ENCODE assay signal across 21 mouse cellular contexts in the genomic region with DNA sequence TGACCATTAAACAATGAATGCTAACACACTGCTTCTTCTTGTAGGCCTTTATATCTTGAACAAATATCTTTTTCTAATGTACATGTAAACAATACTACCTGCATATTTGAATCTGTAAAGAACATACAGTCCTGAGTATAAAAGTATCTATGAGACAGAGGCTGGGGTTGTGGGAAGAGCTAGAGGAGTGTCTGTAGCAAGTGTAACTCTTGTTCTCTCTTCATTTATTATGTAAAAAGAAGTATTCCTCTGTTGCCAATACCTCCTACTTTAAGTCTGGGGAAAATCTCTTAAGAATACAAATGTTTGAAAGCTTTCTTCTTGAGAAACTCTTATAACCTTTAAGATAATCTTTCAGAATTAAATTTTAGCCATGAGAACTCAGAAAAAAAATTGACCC.
"Had no signal": no experiment of that assay in that cellular context is flagged by ENCODE, and none has a peak within 500 bp of the region (broad histone marks: within the 10 kb centered on the region; RNA-seq: fewer than 3 reads in every experiment).

No protein-coding gene starts in this region.

- ATAC-seq: forebrain, embryonic 13.5 days; forebrain, embryonic 14.5 days; forebrain, embryonic 15.5 days; forebrain, embryonic 16.5 days; forebrain, postnatal 0 days had no signal

- DNase-seq: cerebellum, adult 8-10 months; cerebellum, adult 9-10 months; cerebellum, adult 9-11 months; cerebellum, postnatal 10 days; cerebellum, postnatal 14 days; cerebellum, postnatal 25 days; cerebellum, postnatal 36 days; embryo, embryonic 11 days; forebrain, postnatal 0 days; gastrocnemius, adult 2 months; gastrocnemius, postnatal 10 days; gastrocnemius, postnatal 14 days; gastrocnemius, postnatal 25 days; gastrocnemius, postnatal 36 days; heart, adult 11 months; heart, adult 18-20 months; heart, adult 2 months had no signal
